Mouse (Mus musculus): ENCODE measurements at regions not wholly inside any gene's neighbourhood (a gene's known extent, or its start where the extent isn't known, plus 50 kb on each side); places are given as distances from the start of the nearest gene placed in this dataset.

- TF ChIP-seq CTCF (IDR thresholded peaks at IDR 0.05; ENCODE audit: low read depth) (no peak), EP300 (IDR thresholded peaks at IDR 0.05; ENCODE audit: low read depth) (no peak)
These were observed 111.7 kb upstream of the Rcn1 start for GRCm38 (mm10) chr2:105510816-105511215.
